Mouse (Mus musculus): ENCODE data around the gene Atp13a3. TPM values are rescaled to one million over a fixed set of nuclear protein-coding genes. Genes with fewer than 3 reads are reported as not detected.

Gene Atp13a3
- polyA plus RNA-seq, 1 experiment, result 30.5 TPM

GRCm38 (mm10) chr16:30310171-30310515 lies 95.6 kb downstream of the Atp13a3 start:
- H3K79me2 ChIP-seq (ENCODE audit: control insufficient read depth, insufficient read depth), result no peaks in the 10 kb centered on the region
- H3K4me3 ChIP-seq (ENCODE audit: insufficient read depth, poor library complexity, severe bottlenecking), result no peak overlapping the region
- TF ChIP-seq USF1 (IDR thresholded peaks at IDR 0.05; ENCODE audit: low read depth), result no peak
- no peak for TF ChIP-seq MYOG (IDR thresholded peaks at IDR 0.05; ENCODE audit: control insufficient read depth, extremely low read depth, insufficient read length)
- no peak for TF ChIP-seq FOSL1 (IDR thresholded peaks at IDR 0.05; ENCODE audit: insufficient read depth, low read length, poor library complexity, severe bottlenecking)
- TF ChIP-seq CEBPB (IDR thresholded peaks at IDR 0.05; ENCODE audit: low read depth), result no peak
- TF ChIP-seq MAX (IDR thresholded peaks at IDR 0.05), result no peak
- TF ChIP-seq CTCF (IDR thresholded peaks at IDR 0.05; ENCODE audit: control insufficient read depth, insufficient read depth, insufficient read length), result no peak
- H3ac ChIP-seq (ENCODE audit: control insufficient read depth, insufficient read length, low read depth), result no peak overlapping the region
- H3K79me3 ChIP-seq (ENCODE audit: low read depth), result no peaks in the 10 kb centered on the region
- H3K36me3 ChIP-seq (ENCODE audit: control insufficient read depth, insufficient read depth), result peaks cover 39% of the 10 kb centered on the region
- no peaks in the 10 kb centered on the region for H3K27me3 ChIP-seq (ENCODE audit: control insufficient read depth, insufficient read depth, insufficient read length)

GRCm38 (mm10) chr16:30309395-30310170 lies 96.2 kb downstream of the Atp13a3 start:
- H3K27me3 ChIP-seq (ENCODE audit: control insufficient read depth, insufficient read depth, insufficient read length), result no peaks in the 10 kb centered on the region
- no peaks in the 10 kb centered on the region for H3K79me2 ChIP-seq (ENCODE audit: control insufficient read depth, insufficient read depth)
- H3ac ChIP-seq (ENCODE audit: control insufficient read depth, insufficient read length, low read depth), result no peak overlapping the region
- TF ChIP-seq MAX (IDR thresholded peaks at IDR 0.05), result no peak
- TF ChIP-seq MYOD1 (IDR thresholded peaks at IDR 0.05; ENCODE audit: control insufficient read depth, insufficient read length, low read depth), result no peak
- no peak for TF ChIP-seq CTCF (IDR thresholded peaks at IDR 0.05; ENCODE audit: control insufficient read depth, insufficient read depth, insufficient read length)
- H3K79me3 ChIP-seq (ENCODE audit: low read depth), result no peaks in the 10 kb centered on the region
- peaks cover 34% of the 10 kb centered on the region for H3K36me3 ChIP-seq (ENCODE audit: control insufficient read depth, insufficient read depth)
- no peak overlapping the region for H3K4me3 ChIP-seq (ENCODE audit: insufficient read depth, poor library complexity, severe bottlenecking)

GRCm38 (mm10) chr16:30308616-30309394 lies 97.0 kb downstream of the Atp13a3 start:
- Histone ChIP-seq H3ac (ENCODE audit: control insufficient read depth, insufficient read length, low read depth) (no peak overlapping the region), H3K79me3 (ENCODE audit: low read depth) (no peaks in the 10 kb centered on the region), H3K4me3 (ENCODE audit: insufficient read depth, poor library complexity, severe bottlenecking) (no peak overlapping the region), H3K27me3 (ENCODE audit: control insufficient read depth, insufficient read depth, insufficient read length) (no peaks in the 10 kb centered on the region), H3K36me3 (ENCODE audit: control insufficient read depth, insufficient read depth) (peaks cover 26% of the 10 kb centered on the region), H3K79me2 (ENCODE audit: control insufficient read depth, insufficient read depth) (no peaks in the 10 kb centered on the region)
- no peak for TF ChIP-seq MYOD1 (IDR thresholded peaks at IDR 0.05; ENCODE audit: control insufficient read depth, insufficient read length, low read depth)
- no peak for TF ChIP-seq CEBPB (IDR thresholded peaks at IDR 0.05; ENCODE audit: low read depth)
- no peak for TF ChIP-seq FOSL1 (IDR thresholded peaks at IDR 0.05; ENCODE audit: insufficient read depth, low read length, poor library complexity, severe bottlenecking)
- no peak for TF ChIP-seq MYOG (IDR thresholded peaks at IDR 0.05; ENCODE audit: control insufficient read depth, extremely low read depth, insufficient read length)
- TF ChIP-seq USF1 (IDR thresholded peaks at IDR 0.05; ENCODE audit: low read depth), result no peak
- TF ChIP-seq CTCF (IDR thresholded peaks at IDR 0.05; ENCODE audit: control insufficient read depth, insufficient read depth, insufficient read length), result no peak
- no peak for TF ChIP-seq MAX (IDR thresholded peaks at IDR 0.05)

- no peak for TF ChIP-seq CTCF (IDR thresholded peaks at IDR 0.05; ENCODE audit: control insufficient read depth, insufficient read depth, insufficient read length)
- no peak for TF ChIP-seq CEBPB (IDR thresholded peaks at IDR 0.05; ENCODE audit: low read depth)
- TF ChIP-seq MYOG (IDR thresholded peaks at IDR 0.05; ENCODE audit: control insufficient read depth, extremely low read depth, insufficient read length), result no peak
- TF ChIP-seq FOSL1 (IDR thresholded peaks at IDR 0.05; ENCODE audit: insufficient read depth, low read length, poor library complexity, severe bottlenecking), result no peak
- TF ChIP-seq MYOD1 (IDR thresholded peaks at IDR 0.05; ENCODE audit: control insufficient read depth, insufficient read length, low read depth), result no peak
- TF ChIP-seq USF1 (IDR thresholded peaks at IDR 0.05; ENCODE audit: low read depth), result no peak
- no peak for TF ChIP-seq MAX (IDR thresholded peaks at IDR 0.05)
- Histone ChIP-seq H3K36me3 (ENCODE audit: control insufficient read depth, insufficient read depth) (peaks cover 19% of the 10 kb centered on the region), H3K27me3 (ENCODE audit: control insufficient read depth, insufficient read depth, insufficient read length) (no peaks in the 10 kb centered on the region), H3K4me3 (ENCODE audit: insufficient read depth, poor library complexity, severe bottlenecking) (no peak overlapping the region), H3ac (ENCODE audit: control insufficient read depth, insufficient read length, low read depth) (no peak overlapping the region), H3K79me3 (ENCODE audit: low read depth) (no peaks in the 10 kb centered on the region), H3K79me2 (ENCODE audit: control insufficient read depth, insufficient read depth) (no peaks in the 10 kb centered on the region)
Measured at GRCm38 (mm10) chr16:30307961-30308615, 97.7 kb downstream of the Atp13a3 start.

GRCm38 (mm10) chr16:30307306-30307705 lies 98.5 kb downstream of the Atp13a3 start:
- H3K79me2 ChIP-seq (ENCODE audit: control insufficient read depth, insufficient read depth), result no peaks in the 10 kb centered on the region
- peaks cover 12% of the 10 kb centered on the region for H3K36me3 ChIP-seq (ENCODE audit: control insufficient read depth, insufficient read depth)
- no peaks in the 10 kb centered on the region for H3K27me3 ChIP-seq (ENCODE audit: control insufficient read depth, insufficient read depth, insufficient read length)
- TF ChIP-seq MAX (IDR thresholded peaks at IDR 0.05) (no peak), MYOD1 (IDR thresholded peaks at IDR 0.05; ENCODE audit: control insufficient read depth, insufficient read length, low read depth) (no peak)
- no peak overlapping the region for H3K4me3 ChIP-seq (ENCODE audit: insufficient read depth, poor library complexity, severe bottlenecking)
- no peak overlapping the region for H3ac ChIP-seq (ENCODE audit: control insufficient read depth, insufficient read length, low read depth)
- no peaks in the 10 kb centered on the region for H3K79me3 ChIP-seq (ENCODE audit: low read depth)
